Mouse (Mus musculus) c-Kit-positive CD71-negative TER-119-negative erythroid progenitor cells, embryonic 14.5 days (primary cell): Measurements from ENCODE around the gene Hrct1.

Experiments
- DNase-seq: peaks from one replicate; pipeline ENCODE4 v3.0.0-alpha.2; 2013; ENCODE audit warnings: low read depth

Hrct1 gene

GRCm38 (mm10) chr4:43726995-43727394 is at the start of gene Hrct1:
Hrct1 (plus strand) TSS chr4:43727188.
- no peak for DNase-seq

GRCm38 (mm10) chr4:43678541-43678940 is 48.4 kb upstream of the Hrct1 start:
- DNase-seq, result no peak

- no peak for DNase-seq
These were observed 47.5 kb upstream of the Hrct1 start for GRCm38 (mm10) chr4:43679416-43680043.

- DNase-seq, result no peak
These were observed 37.0 kb upstream of the Hrct1 start for GRCm38 (mm10) chr4:43690021-43690420.

- no peak for DNase-seq
These were observed 36.0 kb upstream of the Hrct1 start for GRCm38 (mm10) chr4:43691026-43691425.

GRCm38 (mm10) chr4:43693806-43694241 is 33.2 kb upstream of the Hrct1 start:
- DNase-seq, result no peak

GRCm38 (mm10) chr4:43694439-43695248 is 32.3 kb upstream of the Hrct1 start:
- no peak for DNase-seq

GRCm38 (mm10) chr4:43695249-43695671 is 31.7 kb upstream of the Hrct1 start:
- DNase-seq, result no peak

- DNase-seq, result no peak
These were observed 30.4 kb upstream of the Hrct1 start for GRCm38 (mm10) chr4:43696561-43696960.

GRCm38 (mm10) chr4:43700707-43701106 is 26.3 kb upstream of the Hrct1 start, which contains the start of gene Olfr70:
Olfr70 (minus strand) TSS chr4:43700807.
- DNase-seq, result no peak

- no peak for DNase-seq
These were observed 23.5 kb upstream of the Hrct1 start for GRCm38 (mm10) chr4:43703439-43703838.

GRCm38 (mm10) chr4:43703851-43704250 is 23.1 kb upstream of the Hrct1 start:
- DNase-seq, result no peak

- no peak for DNase-seq
These were observed 21.0 kb upstream of the Hrct1 start for GRCm38 (mm10) chr4:43705991-43706390.

GRCm38 (mm10) chr4:43709869-43710268 is 17.1 kb upstream of the Hrct1 start, which contains the start of gene Olfr71:
Olfr71 (minus strand) TSS chr4:43710255.
- no peak for DNase-seq

GRCm38 (mm10) chr4:43711821-43712220 is 15.2 kb upstream of the Hrct1 start:
- DNase-seq, result peak; percentile 47

- DNase-seq, result no peak
These were observed 13.3 kb upstream of the Hrct1 start for GRCm38 (mm10) chr4:43713652-43714219.

- no peak for DNase-seq
These were observed 6.3 kb upstream of the Hrct1 start for GRCm38 (mm10) chr4:43720491-43721228.

- DNase-seq, result no peak
These were observed 4.8 kb upstream of the Hrct1 start for GRCm38 (mm10) chr4:43722191-43722590.

GRCm38 (mm10) chr4:43724764-43725163 is 2.2 kb upstream of the Hrct1 start:
- DNase-seq, result peak; percentile 42

- DNase-seq, result no peak
These were observed 577 bp upstream of the Hrct1 start for GRCm38 (mm10) chr4:43726228-43726993.
